Mouse (Mus musculus): ENCODE measurements around the gene Ska2. TPM values are rescaled to one million over a fixed set of nuclear protein-coding genes. Genes with fewer than 3 reads are reported as not detected.

Gene Ska2
- 38.2 and 43.0 TPM in 2 replicates for polyA plus RNA-seq (2014; fragmentation: Nextera tagmentation; extraction: Ambion mirVana)

- peaks cover 12% of the 10 kb centered on the region for H3K4me1 ChIP-seq (ENCODE audit: control insufficient read depth, insufficient read depth, low read length)
- peak within 1 kb of the TSS; percentile 87 for H3K4me2 ChIP-seq (ENCODE audit: low read depth, low read length)
- no peaks in the 10 kb centered on the region for H3K9me3 ChIP-seq (ENCODE audit: control insufficient read depth, low read length)
- H3K4me3 ChIP-seq (ENCODE audit: low read depth, low read length) = peak within 1 kb of the TSS; percentile 76
- H3K27me3 ChIP-seq (ENCODE audit: control insufficient read depth, insufficient read depth, low read length) = no peaks in the 10 kb centered on the region
- WGBS = under 1% methylated on average over 40 of the region's 40 CpGs
- peak within 1 kb of the TSS; percentile 73 for H3K27ac ChIP-seq (ENCODE audit: low read depth, low read length)
- peaks cover 9% of the 10 kb centered on the region; the same call in 1 of the 2 replicates for H3K36me3 ChIP-seq (ENCODE audit: control insufficient read depth, insufficient read depth, low read length)
- ATAC-seq (ENCODE audit: low read depth) = peak; percentile 99
- H3K9ac ChIP-seq (replicated peaks; ENCODE audit: low read depth, low read length) = peak within 1 kb of the TSS; percentile 78
Observed at GRCm38 (mm10) chr11:87108755-87109518, at the start of gene Ska2. TSS of gene Ska2 (plus strand) at chr11:87109234.

- Histone ChIP-seq H3K9ac (replicated peaks; ENCODE audit: low read depth, low read length) (no peak overlapping the region), H3K36me3 (ENCODE audit: control insufficient read depth, insufficient read depth, low read length) (peaks cover 45% of the 10 kb centered on the region), H3K4me2 (ENCODE audit: low read depth, low read length) (no peak overlapping the region), H3K4me1 (ENCODE audit: control insufficient read depth, insufficient read depth, low read length) (no peaks in the 10 kb centered on the region), H3K27ac (ENCODE audit: low read depth, low read length) (no peak overlapping the region), H3K9me3 (ENCODE audit: control insufficient read depth, low read length) (no peaks in the 10 kb centered on the region), H3K27me3 (ENCODE audit: control insufficient read depth, insufficient read depth, low read length) (no peaks in the 10 kb centered on the region), H3K4me3 (ENCODE audit: low read depth, low read length) (no peak overlapping the region)
- WGBS = 97% methylated on average over 2 of the region's 2 CpGs
- no peak for ATAC-seq (ENCODE audit: low read depth)
Observed at GRCm38 (mm10) chr11:87060410-87060809, 48.6 kb upstream of the Ska2 start.

GRCm38 (mm10) chr11:87062087-87062486 lies 46.9 kb upstream of the Ska2 start:
- Histone ChIP-seq H3K4me2 (ENCODE audit: low read depth, low read length) (no peak overlapping the region), H3K27me3 (ENCODE audit: control insufficient read depth, insufficient read depth, low read length) (no peaks in the 10 kb centered on the region), H3K4me1 (ENCODE audit: control insufficient read depth, insufficient read depth, low read length) (no peaks in the 10 kb centered on the region), H3K9me3 (ENCODE audit: control insufficient read depth, low read length) (no peaks in the 10 kb centered on the region), H3K9ac (replicated peaks; ENCODE audit: low read depth, low read length) (no peak overlapping the region), H3K27ac (ENCODE audit: low read depth, low read length) (no peak overlapping the region), H3K36me3 (ENCODE audit: control insufficient read depth, insufficient read depth, low read length) (peaks cover 31% of the 10 kb centered on the region), H3K4me3 (ENCODE audit: low read depth, low read length) (no peak overlapping the region)
- ATAC-seq (ENCODE audit: low read depth) = no peak
- WGBS = 70% methylated on average over 3 of the region's 3 CpGs

- WGBS = under 1% methylated on average over 24 of the region's 24 CpGs
- Histone ChIP-seq H3K36me3 (ENCODE audit: control insufficient read depth, insufficient read depth, low read length) (peaks cover 9% of the 10 kb centered on the region; the same call in 1 of the 2 replicates), H3K27ac (ENCODE audit: low read depth, low read length) (peak overlapping the region; percentile 96), H3K9me3 (ENCODE audit: control insufficient read depth, low read length) (no peaks in the 10 kb centered on the region), H3K4me2 (ENCODE audit: low read depth, low read length) (peak overlapping the region; percentile 52), H3K9ac (replicated peaks; ENCODE audit: low read depth, low read length) (peak overlapping the region; percentile 89), H3K4me3 (ENCODE audit: low read depth, low read length) (peak overlapping the region; percentile 73), H3K4me1 (ENCODE audit: control insufficient read depth, insufficient read depth, low read length) (peaks cover 24% of the 10 kb centered on the region), H3K27me3 (ENCODE audit: control insufficient read depth, insufficient read depth, low read length) (no peaks in the 10 kb centered on the region)
- ATAC-seq (ENCODE audit: low read depth) = peak; percentile 80
Observed at GRCm38 (mm10) chr11:87073343-87073865, 35.6 kb upstream of the Ska2 start.

GRCm38 (mm10) chr11:87073866-87074440 lies 35.1 kb upstream of the Ska2 start, which contains the start of gene Gdpd1:
TSS of gene Gdpd1 (minus strand) at chr11:87074062.
- peak within 1 kb of the TSS; percentile 89 for H3K9ac ChIP-seq (replicated peaks; ENCODE audit: low read depth, low read length)
- 1% methylated on average over 43 of the region's 43 CpGs for WGBS
- peak within 1 kb of the TSS; percentile 73 for H3K4me3 ChIP-seq (ENCODE audit: low read depth, low read length)
- H3K4me2 ChIP-seq (ENCODE audit: low read depth, low read length) = peak within 1 kb of the TSS; percentile 52
- peaks cover 9% of the 10 kb centered on the region; the same call in 1 of the 2 replicates for H3K36me3 ChIP-seq (ENCODE audit: control insufficient read depth, insufficient read depth, low read length)
- peaks cover 24% of the 10 kb centered on the region for H3K4me1 ChIP-seq (ENCODE audit: control insufficient read depth, insufficient read depth, low read length)
- peak within 1 kb of the TSS; percentile 96 for H3K27ac ChIP-seq (ENCODE audit: low read depth, low read length)
- H3K27me3 ChIP-seq (ENCODE audit: control insufficient read depth, insufficient read depth, low read length) = no peaks in the 10 kb centered on the region
- ATAC-seq (ENCODE audit: low read depth) = peak; percentile 97
- no peaks in the 10 kb centered on the region for H3K9me3 ChIP-seq (ENCODE audit: control insufficient read depth, low read length)

- H3K4me1 ChIP-seq (ENCODE audit: control insufficient read depth, insufficient read depth, low read length) = peaks cover 25% of the 10 kb centered on the region
- H3K27me3 ChIP-seq (ENCODE audit: control insufficient read depth, insufficient read depth, low read length) = no peaks in the 10 kb centered on the region
- no peaks in the 10 kb centered on the region for H3K9me3 ChIP-seq (ENCODE audit: control insufficient read depth, low read length)
- H3K27ac ChIP-seq (ENCODE audit: low read depth, low read length) = no peak overlapping the region
- ATAC-seq (ENCODE audit: low read depth) = no peak
- H3K36me3 ChIP-seq (ENCODE audit: control insufficient read depth, insufficient read depth, low read length) = peaks cover 30% of the 10 kb centered on the region
- no peak overlapping the region for H3K4me3 ChIP-seq (ENCODE audit: low read depth, low read length)
- no peak overlapping the region for H3K9ac ChIP-seq (replicated peaks; ENCODE audit: low read depth, low read length)
- WGBS = 78% methylated on average over 1 of the region's 1 CpGs
- no peak overlapping the region for H3K4me2 ChIP-seq (ENCODE audit: low read depth, low read length)
Observed at GRCm38 (mm10) chr11:87083712-87084111, 25.3 kb upstream of the Ska2 start.

- H3K9me3 ChIP-seq (ENCODE audit: control insufficient read depth, low read length) = no peaks in the 10 kb centered on the region
- H3K36me3 ChIP-seq (ENCODE audit: control insufficient read depth, insufficient read depth, low read length) = peaks cover 19% of the 10 kb centered on the region
- no peak overlapping the region for H3K27ac ChIP-seq (ENCODE audit: low read depth, low read length)
- 91% methylated on average over 13 of the region's 13 CpGs for WGBS
- no peak overlapping the region for H3K9ac ChIP-seq (replicated peaks; ENCODE audit: low read depth, low read length)
- H3K27me3 ChIP-seq (ENCODE audit: control insufficient read depth, insufficient read depth, low read length) = no peaks in the 10 kb centered on the region
- H3K4me1 ChIP-seq (ENCODE audit: control insufficient read depth, insufficient read depth, low read length) = peaks cover 25% of the 10 kb centered on the region
- peak overlapping the region; percentile 85 for H3K4me3 ChIP-seq (ENCODE audit: low read depth, low read length)
- ATAC-seq (ENCODE audit: low read depth) = no peak
- peak overlapping the region; percentile 71 for H3K4me2 ChIP-seq (ENCODE audit: low read depth, low read length)
Observed at GRCm38 (mm10) chr11:87085461-87085860, 23.6 kb upstream of the Ska2 start.

GRCm38 (mm10) chr11:87086290-87086984 lies 22.6 kb upstream of the Ska2 start, which contains the start of gene Smg8:
TSS of gene Smg8 (minus strand) at chr11:87086774.
- no peaks in the 10 kb centered on the region for H3K27me3 ChIP-seq (ENCODE audit: control insufficient read depth, insufficient read depth, low read length)
- peaks cover 25% of the 10 kb centered on the region for H3K4me1 ChIP-seq (ENCODE audit: control insufficient read depth, insufficient read depth, low read length)
- H3K4me2 ChIP-seq (ENCODE audit: low read depth, low read length) = peak within 1 kb of the TSS; percentile 71
- ATAC-seq (ENCODE audit: low read depth) = peak; percentile 85
- under 1% methylated on average over 42 of the region's 43 CpGs for WGBS
- peak within 1 kb of the TSS; percentile 85 for H3K4me3 ChIP-seq (ENCODE audit: low read depth, low read length)
- H3K27ac ChIP-seq (ENCODE audit: low read depth, low read length) = peak within 1 kb of the TSS; percentile 7; the same call in 1 of the 2 replicates
- no peaks in the 10 kb centered on the region for H3K9me3 ChIP-seq (ENCODE audit: control insufficient read depth, low read length)
- peak within 1 kb of the TSS; percentile 68 for H3K9ac ChIP-seq (replicated peaks; ENCODE audit: low read depth, low read length)
- peaks cover 12% of the 10 kb centered on the region; the same call in 1 of the 2 replicates for H3K36me3 ChIP-seq (ENCODE audit: control insufficient read depth, insufficient read depth, low read length)
